Mouse (Mus musculus) olfactory bulb, adult 2 months (tissue): ENCODE results near the gene Tspan33.

Source experiments
- CTCF ChIP-seq: fragments of 200-500 bp; IDR thresholded peaks from 2 replicates; pipeline ENCODE4 v1.5.1; 2012; ENCODE audit warnings: low read depth, mild to moderate bottlenecking, low read length, moderate library complexity; ENCODE audit not compliant: insufficient read depth
- POLR2A ChIP-seq: fragments of 200-500 bp; IDR thresholded peaks from 2 replicates; pipeline ENCODE4 v1.6.1; 2012; ENCODE audit warnings: mild to moderate bottlenecking, low read depth, low read length, moderate library complexity; ENCODE audit not compliant: insufficient read depth

- TF ChIP-seq POLR2A (no peak), CTCF (no peak)
Measured at GRCm38 (mm10) chr6:29672563-29673411, 21.2 kb upstream of the Tspan33 start.
